Mouse (Mus musculus) layer of hippocampus, postnatal 10 days (tissue): ENCODE data around the gene Dpy30. TPM values are rescaled to one million over a fixed set of nuclear protein-coding genes. Genes with fewer than 3 reads are reported as not detected.

Source experiments
- DNase-seq, 2 experiments: peaks; one replicate each; pipeline ENCODE4 v3.0.0; 2021; ENCODE audit warnings: low spot score in 2 of 2
- total RNA-seq, 2 experiments: library from RNA; stranded (reverse); gene quantifications; 2 replicates each; pipeline ENCODE4 v1.2.3; 2021

The Dpy30 gene
- total RNA-seq, 2 experiments from 2014 or later = 66.8 to 72.9 TPM

GRCm38 (mm10) chr17:74295026-74295970 is 28.4 kb downstream of the Dpy30 start, which contains the start of gene Memo1:
Memo1 (minus strand) TSS chr17:74295521.
- peak; percentile 84 to 89 for DNase-seq

DNA sequence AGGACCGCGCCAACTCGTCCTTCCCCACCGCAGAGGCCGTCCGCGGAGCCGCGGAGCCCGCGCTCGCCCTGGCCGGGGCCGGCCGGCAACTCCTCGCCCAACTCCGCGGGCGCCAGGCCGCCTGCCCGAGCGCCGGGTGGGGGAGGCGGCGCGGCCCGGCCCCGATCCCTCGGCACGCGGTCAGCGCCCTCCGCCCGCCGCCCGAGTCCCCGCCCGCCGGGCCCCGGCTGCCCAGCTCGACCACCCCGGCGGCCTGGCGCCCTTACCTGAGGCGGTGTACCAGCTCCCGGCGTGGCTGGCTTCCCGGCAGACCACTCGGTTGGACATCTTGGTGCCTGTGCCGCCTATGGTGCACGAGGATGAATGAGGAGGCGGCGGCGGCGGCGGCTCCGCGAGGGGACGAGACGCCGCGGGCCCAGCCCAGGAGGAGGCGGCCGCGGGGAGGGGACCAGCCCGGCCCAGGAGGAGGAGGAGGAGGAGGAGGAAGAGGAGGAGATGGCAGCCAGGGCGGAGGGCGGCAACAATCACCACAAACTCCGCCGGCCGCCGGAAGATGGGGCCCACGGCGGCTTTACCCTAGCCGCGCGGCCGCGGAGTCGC is 29.2 kb downstream of the Dpy30 start:
- DNase-seq = peak; percentile 67 to 79

DNA sequence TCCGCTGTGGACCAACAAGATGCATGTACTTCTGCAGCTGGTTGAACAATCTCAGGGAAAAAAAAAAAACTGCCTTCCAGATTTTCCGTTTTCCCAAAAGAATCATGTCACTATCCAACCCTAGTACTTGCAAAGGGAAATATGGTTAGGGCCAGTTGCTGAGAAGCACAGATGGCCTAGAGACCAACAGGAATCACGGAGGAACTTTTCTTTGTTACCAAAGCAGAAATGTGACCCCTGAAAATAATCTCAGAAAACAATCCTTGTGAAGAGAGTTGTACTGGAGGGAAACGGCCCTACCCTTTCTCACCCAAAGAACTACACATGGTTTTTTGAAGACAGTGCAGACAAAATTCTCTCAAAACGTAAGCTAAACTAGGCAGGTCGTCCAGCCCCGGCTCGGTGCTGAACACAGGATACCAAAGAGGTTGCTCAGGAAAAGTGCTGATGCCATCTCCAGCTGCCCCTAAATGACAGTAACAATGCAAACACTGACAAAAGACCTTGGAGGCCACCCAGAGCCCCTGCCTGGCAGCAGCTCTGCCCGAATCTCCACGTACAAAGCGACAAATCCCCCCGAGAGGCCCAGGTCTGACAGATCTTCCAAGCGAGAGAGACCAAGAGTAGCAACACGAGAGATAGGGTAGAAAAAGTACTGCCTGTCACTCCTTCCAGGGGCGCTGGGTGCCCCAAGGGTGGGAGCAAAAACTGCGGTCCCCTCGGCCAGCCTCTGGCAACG is 29.9 kb downstream of the Dpy30 start:
- no peak for DNase-seq

- DNase-seq = no peak
These were observed 31.9 kb downstream of the Dpy30 start for GRCm38 (mm10) chr17:74291640-74292361.

DNA sequence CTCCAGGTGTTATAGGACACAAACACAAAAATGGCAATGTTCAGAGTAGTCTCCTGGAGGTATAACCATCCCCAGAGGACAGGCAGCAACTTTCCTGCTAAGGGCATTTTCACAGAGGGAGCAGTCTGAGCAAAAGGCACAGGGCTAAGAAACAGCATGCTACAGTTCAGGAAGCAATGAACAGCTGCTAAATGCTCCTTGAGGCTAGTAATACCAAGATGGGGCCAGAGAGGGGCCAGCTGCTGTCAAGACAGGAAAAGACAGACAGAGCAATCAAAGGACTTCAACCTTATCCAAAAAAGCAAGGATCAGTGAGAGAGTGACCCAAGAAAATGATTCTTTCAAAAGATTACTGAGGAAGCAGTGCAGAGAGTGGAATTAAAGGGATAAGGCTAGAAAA is 32.9 kb downstream of the Dpy30 start:
- no peak for DNase-seq

DNA sequence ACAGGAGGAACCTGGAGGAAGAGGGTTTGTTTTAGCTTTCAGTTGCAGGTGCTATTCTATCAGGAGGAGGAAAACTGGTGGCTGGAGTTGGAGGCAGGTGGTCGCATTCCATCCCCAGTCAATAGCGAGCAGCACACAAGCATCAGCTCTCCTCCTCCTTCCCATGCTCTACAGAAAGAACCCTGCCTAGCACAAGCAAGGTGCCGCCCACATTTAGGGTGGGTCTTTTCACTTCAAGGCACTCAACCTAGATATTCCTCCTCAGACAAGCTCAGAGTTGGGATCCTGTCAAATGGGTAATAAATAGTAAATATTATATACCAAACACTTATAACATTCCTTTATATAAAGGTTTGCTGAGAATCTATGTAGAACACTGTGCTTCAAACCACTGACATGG is 33.5 kb downstream of the Dpy30 start:
- no peak for DNase-seq

GRCm38 (mm10) chr17:74288626-74289025 is 35.1 kb downstream of the Dpy30 start:
- no peak for DNase-seq

- DNase-seq = no peak
These were observed 37.5 kb downstream of the Dpy30 start for GRCm38 (mm10) chr17:74286140-74286730.

DNA sequence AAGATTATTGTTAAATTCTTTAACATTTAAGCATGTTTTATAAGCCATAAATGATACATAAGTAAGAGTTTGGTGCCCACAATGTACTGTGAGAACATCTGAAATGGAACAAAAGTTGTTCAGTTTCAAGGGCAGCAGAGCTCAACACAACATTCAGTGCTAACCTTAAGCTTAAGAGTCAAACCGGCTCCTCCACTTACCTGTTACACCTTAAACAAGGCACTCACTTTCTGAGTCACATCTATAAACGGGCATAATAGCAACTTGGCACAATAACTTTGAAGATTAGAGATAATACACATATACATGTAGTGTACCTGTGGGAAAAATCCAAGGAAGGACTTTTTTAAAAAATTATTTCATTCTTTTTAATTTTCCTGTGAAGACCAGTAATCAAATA is 38.0 kb downstream of the Dpy30 start:
- DNase-seq = no peak

DNA sequence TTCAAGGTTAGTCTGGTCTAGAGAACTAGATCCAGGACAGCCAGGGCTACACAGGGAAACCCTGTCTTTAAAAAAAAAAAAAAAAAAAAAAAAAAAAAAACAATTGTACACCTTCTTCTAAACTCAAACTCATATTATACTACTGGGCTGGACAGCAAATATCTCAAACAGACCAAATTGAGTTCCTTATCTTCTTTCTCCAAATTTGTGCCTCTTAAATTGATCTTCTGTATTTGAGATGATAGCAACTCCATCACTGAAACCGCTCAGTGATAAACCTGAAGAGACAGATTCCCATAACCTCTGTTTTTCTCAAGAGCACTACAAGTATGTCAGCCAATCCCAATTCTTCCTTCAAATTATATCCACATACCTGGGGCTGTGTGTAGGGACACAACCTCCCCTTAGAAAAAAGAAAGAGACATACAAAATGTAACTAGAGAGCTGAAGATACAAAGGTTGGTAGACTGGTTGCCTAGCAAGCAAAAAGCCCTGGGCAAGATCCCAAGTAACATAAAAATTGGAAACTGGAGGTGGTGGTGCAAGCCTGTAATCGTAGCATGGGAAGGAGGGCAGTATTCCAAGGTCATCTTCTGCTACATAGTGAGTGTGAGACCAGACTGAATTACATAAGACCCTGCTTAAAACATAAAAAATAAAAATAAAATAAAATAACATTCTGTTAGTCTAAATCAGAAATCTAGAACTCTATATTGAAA is 39.2 kb downstream of the Dpy30 start:
- no peak for DNase-seq

DNA sequence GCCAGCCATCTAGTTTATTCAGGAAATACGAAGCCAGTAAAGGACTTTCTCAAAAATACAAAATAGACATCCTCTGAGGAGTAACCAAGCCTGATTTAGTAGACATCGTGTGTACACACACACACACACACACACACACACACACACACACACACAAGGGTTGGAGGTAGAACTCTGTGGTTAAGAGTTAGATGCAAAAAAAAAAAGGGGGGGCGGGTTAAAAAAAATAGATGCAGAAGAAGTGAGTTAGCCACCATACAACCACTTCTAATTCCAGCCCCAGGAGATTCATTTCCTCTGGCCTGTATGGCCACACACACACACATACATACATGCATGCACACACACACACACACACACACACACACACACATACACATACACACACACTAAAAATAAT is 41.7 kb downstream of the Dpy30 start:
- no peak for DNase-seq

DNA sequence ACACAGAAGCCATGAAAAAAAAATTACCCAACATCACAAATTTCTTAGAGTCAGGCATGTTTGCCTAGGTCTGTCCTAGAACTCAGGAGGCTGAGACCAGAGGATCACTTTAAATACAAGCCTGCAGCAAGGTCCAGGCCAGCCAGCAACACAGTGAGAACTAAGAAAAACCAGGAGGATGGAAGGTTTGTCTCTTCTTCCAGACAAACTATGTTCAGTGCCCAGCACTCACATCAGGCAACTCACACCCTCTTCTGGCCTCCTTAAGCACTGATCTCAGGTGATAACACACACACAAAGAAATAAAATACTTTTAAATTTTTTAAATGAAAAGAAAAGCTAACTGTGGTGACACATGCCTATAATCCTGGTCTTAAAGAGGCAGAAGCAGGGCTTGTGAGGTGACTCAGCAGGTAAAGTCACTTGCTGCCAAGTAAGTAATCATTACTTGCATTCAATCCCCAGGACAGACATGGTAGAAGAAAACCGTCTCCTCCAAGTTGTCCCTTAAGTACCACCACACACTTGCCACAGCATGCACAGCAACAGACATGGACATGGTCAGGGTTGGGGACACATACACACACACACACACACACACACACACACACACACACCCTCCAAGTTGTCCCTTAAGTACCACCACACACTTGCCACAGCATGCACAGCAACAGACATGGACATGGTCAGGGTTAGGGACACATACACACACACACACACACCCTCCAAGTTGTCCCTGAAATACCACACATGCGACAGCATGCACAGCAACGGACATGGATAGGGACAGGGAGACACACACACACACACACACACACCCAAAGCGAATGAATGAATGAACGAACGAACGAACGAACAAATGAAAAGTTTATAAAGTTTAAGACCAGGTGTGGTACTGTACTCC is 44.5 kb downstream of the Dpy30 start:
- no peak for DNase-seq

- no peak for DNase-seq
These were observed 49.3 kb downstream of the Dpy30 start for GRCm38 (mm10) chr17:74274471-74274870.

- DNase-seq = no peak
These were observed 51.0 kb downstream of the Dpy30 start for GRCm38 (mm10) chr17:74272683-74273205.

DNA sequence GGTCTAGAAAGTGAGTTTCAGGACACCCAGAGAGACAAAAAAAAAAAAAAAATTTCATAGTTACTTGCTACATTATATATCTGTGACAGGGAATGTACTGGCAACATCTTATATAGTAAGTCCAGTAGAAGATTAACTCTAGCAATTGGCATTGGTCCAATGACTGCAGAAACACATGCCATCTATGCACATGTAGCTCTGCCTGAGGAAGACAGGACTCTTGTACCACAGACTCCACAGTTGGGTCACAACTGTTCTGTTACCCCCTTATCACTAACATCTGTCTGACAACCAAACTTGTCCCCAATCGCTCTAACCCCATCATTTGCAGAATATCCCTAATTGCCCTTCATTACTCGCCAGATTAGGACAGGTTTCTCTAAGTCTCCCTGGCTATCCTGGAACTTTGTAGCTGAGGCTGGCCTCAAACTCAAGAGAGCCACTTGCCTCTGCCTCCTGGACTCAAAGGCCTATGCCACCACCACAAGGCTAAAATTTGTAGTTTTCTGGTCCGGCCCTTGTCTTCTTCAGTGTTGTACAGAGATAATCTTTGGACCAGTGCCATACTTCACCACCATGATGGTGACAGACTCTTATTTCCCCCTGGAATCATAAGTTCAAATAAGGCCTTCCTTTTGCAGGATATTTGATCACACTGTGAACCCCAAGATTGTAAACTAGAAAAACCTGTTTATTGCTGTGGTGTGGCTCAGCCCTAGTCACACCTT is 52.0 kb downstream of the Dpy30 start:
- DNase-seq = no peak

- DNase-seq = no peak
These were observed 53.5 kb downstream of the Dpy30 start for GRCm38 (mm10) chr17:74270205-74270604.

- DNase-seq = no peak
These were observed 56.1 kb downstream of the Dpy30 start for GRCm38 (mm10) chr17:74267415-74268180.
